Mouse (Mus musculus): ENCODE results near the gene Hsp90ab1. TPM values are rescaled to one million over a fixed set of nuclear protein-coding genes. Genes with fewer than 3 reads are reported as not detected.

Gene Hsp90ab1
- 2,210 and 2,220 TPM in 2 replicates for polyA plus RNA-seq (2016; fragmentation: Nextera tagmentation; extraction: Ambion mirVana)

DNA sequence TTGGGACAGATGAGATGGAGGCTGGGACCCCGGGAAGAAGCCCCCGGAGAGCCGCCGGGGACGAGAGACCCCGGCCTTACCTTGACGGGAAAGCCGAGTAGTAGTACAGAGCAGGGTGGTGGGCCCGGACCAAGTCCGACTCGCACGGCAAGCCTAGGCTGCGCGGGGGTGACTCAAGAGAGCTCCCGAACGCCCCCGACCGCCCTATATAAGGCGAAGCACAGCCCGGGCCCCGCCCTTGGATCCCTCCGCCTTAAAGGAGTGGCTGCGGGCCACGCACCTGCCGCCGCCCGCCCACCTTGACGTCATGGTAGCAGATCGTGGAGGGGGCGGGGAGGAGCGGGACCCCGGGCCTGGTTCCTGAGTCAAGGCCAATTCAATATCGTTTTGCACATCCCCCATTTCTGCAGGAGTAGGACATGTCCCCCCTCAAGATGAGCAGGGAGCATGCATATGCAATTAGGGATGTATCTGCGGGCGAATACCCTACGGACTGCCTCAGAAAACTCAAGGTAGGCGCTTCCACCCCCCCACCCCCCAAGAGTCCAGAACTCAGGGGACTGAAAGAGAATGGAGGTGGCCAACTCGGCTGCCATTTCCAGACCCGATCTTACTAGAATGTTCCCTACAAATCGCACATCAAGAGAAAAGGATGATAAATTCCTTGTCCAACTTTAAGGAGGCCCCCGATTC lies at the start of gene Hsp90ab1:
Hsp90ab1 (minus strand) TSS at position 185 of the 693 bp plus-strand sequence.
- H3K36me3 ChIP-seq (replicated peaks), result peaks cover 43% of the 10 kb centered on the region
- DNase-seq (ENCODE audit: extremely low spot score, low spot score), result peak; percentile 99
- H3K27me3 ChIP-seq (ENCODE audit: poor library complexity, severe bottlenecking), result no peaks in the 10 kb centered on the region
- H3K4me1 ChIP-seq, result peaks cover 56% of the 10 kb centered on the region
- peak within 1 kb of the TSS; percentile 83 for H3K4me3 ChIP-seq
- WGBS, result under 1% methylated on average over 41 of the region's 41 CpGs
- H3K9me3 ChIP-seq, result no peaks in the 10 kb centered on the region
- peak within 1 kb of the TSS; percentile 99 for H3K27ac ChIP-seq

DNA sequence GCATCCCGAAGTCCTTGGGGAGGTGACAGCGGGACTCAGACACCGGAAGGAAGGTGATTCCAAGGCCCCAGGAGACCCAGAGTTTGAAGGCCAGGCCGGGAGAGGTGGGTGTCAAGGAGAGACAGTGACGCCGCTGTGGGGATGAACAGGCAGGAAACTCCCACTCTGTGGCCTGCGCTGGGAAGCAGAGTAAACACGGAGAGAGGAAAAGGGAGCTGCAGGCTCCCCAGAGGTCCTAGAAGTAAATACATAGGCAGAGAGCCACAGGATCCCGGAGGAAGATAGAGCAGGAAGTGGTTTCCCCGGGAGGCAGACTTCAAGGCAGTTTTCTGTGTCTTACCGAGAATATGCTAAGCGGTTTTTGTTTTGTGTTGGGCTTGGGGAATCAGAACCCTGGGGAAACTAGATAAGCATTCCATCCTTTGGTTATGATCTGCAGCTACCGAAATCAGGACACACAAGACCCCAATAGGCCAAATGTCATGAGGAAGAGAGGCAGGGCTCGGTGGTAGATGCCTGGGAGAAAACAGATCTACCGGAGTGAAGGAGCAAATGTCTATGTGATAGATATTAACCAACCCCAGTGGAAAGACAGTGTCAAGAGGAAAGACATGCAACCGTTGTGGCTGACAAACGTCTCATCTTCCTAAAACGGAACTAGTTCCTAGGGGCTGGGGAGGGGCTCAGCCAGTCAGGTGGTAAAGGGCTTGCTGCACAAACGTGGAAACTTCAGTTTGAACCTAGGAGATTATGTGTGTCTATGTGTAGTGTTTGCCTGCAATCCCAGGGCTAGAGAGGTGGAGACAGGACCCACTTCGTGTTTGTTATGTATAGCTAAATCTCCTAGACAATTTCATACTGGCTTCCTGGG lies 46.5 kb upstream of the Hsp90ab1 start:
- DNase-seq (ENCODE audit: extremely low spot score, low spot score), result no peak
- Histone ChIP-seq H3K4me3 (peak overlapping the region; percentile 42), H3K9me3 (no peaks in the 10 kb centered on the region), H3K27me3 (ENCODE audit: poor library complexity, severe bottlenecking) (no peaks in the 10 kb centered on the region), H3K27ac (peak overlapping the region; percentile 83), H3K4me1 (peaks cover 21% of the 10 kb centered on the region), H3K36me3 (replicated peaks) (no peaks in the 10 kb centered on the region)
- WGBS, result 35% methylated on average over 20 of the region's 20 CpGs

DNA sequence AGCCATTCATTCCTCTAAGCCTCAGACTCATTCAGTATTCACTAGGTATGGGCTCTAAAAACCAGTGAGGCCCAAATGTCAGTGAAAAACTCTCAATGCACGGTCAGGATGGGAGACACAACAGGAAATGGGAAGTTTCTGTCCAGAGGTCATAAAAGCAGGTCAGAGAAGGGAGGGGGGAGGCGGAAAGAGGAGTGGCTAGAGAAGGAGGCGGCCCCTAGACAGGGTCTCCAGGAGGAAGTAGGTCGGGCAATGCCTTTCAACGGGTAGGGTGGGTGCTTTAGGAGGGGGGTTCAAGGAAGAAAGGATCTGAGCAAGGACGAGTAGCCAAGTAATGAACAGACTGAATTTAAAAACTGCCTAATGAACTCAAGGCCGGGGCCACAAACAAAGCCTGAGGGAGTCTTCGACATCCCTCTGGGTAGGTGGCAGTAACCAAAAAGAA lies 45.9 kb upstream of the Hsp90ab1 start:
- Histone ChIP-seq H3K9me3 (no peaks in the 10 kb centered on the region), H3K36me3 (replicated peaks) (no peaks in the 10 kb centered on the region), H3K27ac (peak overlapping the region; percentile 83), H3K4me3 (peak overlapping the region; percentile 42), H3K4me1 (peaks cover 21% of the 10 kb centered on the region), H3K27me3 (ENCODE audit: poor library complexity, severe bottlenecking) (no peaks in the 10 kb centered on the region)
- WGBS, result 9% methylated on average over 8 of the region's 8 CpGs
- peak; percentile 29 for DNase-seq (ENCODE audit: extremely low spot score, low spot score)

DNA sequence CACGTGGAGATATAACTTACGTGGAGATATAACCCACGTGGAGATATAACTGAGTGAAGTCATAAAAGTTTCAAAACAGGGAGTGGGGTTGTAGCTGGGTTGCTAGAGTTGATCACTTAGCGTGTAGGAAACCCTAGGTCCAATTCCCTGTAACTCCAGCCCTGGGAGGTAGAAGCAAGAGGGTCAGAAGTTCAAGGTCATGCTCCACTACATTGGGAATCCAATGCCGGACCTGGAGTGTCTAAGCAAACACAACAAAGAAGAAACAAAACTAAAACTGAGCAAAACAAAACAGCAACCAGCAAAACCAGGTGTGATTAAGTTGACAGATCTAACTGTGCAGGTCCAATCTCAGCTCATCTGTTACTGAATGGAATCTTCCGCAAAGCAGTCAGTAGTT lies 44.6 kb upstream of the Hsp90ab1 start:
- no peak for DNase-seq (ENCODE audit: extremely low spot score, low spot score)
- H3K27me3 ChIP-seq (ENCODE audit: poor library complexity, severe bottlenecking), result no peaks in the 10 kb centered on the region
- 93% methylated on average over 6 of the region's 6 CpGs for WGBS
- peaks cover 21% of the 10 kb centered on the region for H3K4me1 ChIP-seq
- H3K4me3 ChIP-seq, result no peak overlapping the region
- no peaks in the 10 kb centered on the region for H3K36me3 ChIP-seq (replicated peaks)
- H3K27ac ChIP-seq, result no peak overlapping the region
- no peaks in the 10 kb centered on the region for H3K9me3 ChIP-seq

DNA sequence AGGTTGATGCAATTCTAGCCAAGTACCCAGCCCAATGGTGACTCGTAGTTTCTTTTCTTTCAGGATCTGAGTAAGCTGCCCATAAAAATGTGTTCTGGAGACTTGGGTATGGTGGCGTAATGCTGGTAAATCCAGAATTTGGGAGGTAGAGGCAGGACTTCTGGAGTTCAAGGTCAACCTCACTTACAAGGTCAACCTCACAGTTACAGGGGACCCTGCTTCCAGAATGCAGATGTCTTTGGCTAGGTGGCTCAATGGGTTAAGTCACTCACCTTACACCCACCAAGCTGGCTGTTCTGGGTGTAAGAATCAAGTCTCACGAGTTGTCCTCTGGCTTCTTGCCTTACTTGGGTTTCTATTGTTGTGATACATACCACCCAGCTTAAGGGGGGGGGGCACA lies 43.6 kb upstream of the Hsp90ab1 start:
- 87% methylated on average over 3 of the region's 3 CpGs for whole genome bisulfite sequencing
- Histone ChIP-seq H3K27me3 (ENCODE audit: poor library complexity, severe bottlenecking) (no peaks in the 10 kb centered on the region), H3K9me3 (no peaks in the 10 kb centered on the region), H3K27ac (no peak overlapping the region), H3K36me3 (replicated peaks) (no peaks in the 10 kb centered on the region), H3K4me3 (no peak overlapping the region), H3K4me1 (peaks cover 27% of the 10 kb centered on the region)
- no peak for DNase-seq (ENCODE audit: extremely low spot score, low spot score)

DNA sequence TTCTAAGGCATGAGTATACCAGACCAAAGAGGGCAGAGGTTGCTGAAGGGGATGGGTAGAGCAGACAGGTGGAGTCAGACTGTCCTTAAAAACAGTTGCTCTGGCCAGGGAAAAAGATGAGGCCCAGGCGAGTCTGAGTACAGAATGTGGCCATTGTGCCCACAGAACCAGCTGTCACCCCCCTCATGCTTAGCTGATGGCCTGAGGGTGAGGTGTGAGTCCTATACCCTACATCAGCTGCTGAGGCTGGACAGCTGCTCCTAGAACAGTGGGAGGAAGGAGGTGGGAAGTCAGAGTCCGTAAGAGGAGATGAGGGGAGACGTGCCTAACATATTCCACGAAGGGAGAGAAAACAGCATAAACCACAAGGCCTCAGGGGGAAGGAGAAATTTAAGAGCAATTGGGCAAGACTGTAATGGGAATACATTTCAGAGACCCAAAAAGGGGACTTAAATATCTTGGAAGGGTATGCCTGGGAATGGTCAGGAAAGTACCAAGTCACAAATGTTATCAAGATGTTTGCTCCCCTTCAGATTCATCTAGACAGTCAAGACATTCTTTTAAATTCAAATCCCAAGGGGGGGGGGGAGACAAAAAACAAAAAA lies 43.1 kb upstream of the Hsp90ab1 start:
- peaks cover 27% of the 10 kb centered on the region for H3K4me1 ChIP-seq
- WGBS, result 67% methylated on average over 4 of the region's 4 CpGs
- H3K4me3 ChIP-seq, result no peak overlapping the region
- no peaks in the 10 kb centered on the region for H3K36me3 ChIP-seq (replicated peaks)
- no peak for DNase-seq (ENCODE audit: extremely low spot score, low spot score)
- H3K27ac ChIP-seq, result no peak overlapping the region
- no peaks in the 10 kb centered on the region for H3K9me3 ChIP-seq
- no peaks in the 10 kb centered on the region for H3K27me3 ChIP-seq (ENCODE audit: poor library complexity, severe bottlenecking)

DNA sequence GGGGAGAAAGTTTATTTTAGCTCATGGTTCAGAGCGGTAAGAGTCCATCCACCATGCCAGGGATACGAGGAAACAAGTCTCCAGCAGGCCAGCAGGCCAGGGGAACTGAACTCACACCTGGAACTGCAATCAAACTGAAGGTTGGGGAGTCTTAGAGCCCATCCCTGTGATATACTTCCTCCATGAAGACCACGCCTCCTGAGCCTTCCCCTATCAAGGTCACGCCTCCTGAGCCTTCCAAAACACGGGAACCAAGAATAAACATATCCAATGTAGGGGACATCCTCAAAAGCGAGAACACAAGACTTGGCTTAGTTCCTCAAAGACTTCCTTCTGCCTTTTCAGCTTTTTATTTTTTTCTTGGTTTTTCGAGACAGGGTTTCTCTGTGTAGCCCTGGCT lies 39.9 kb upstream of the Hsp90ab1 start:
- DNase-seq (ENCODE audit: extremely low spot score, low spot score), result no peak
- H3K27ac ChIP-seq, result no peak overlapping the region
- H3K36me3 ChIP-seq (replicated peaks), result no peaks in the 10 kb centered on the region
- no peaks in the 10 kb centered on the region for H3K9me3 ChIP-seq
- peaks cover 20% of the 10 kb centered on the region for H3K4me1 ChIP-seq
- WGBS, result 87% methylated on average over 7 of the region's 7 CpGs
- no peaks in the 10 kb centered on the region for H3K27me3 ChIP-seq (ENCODE audit: poor library complexity, severe bottlenecking)
- no peak overlapping the region for H3K4me3 ChIP-seq

DNA sequence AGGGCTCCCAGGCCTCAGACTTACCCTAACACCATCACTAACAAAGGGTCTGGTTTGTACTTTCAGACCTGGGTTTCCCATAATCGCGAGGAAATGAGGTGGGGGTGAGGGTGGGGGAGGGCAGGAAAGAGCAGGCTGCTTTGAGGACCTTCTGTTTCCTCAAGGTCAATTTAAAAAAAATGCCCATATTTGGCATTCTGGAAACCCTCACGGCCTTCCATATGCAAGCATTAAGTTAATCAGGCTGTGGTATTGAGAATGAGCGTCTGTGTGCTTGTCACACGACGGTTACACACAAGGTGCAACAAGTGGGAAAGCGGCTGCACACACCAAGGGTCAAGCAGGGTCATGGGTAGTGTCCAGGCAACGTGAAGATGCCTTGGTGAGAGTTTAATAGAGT lies 38.9 kb upstream of the Hsp90ab1 start:
- Histone ChIP-seq H3K36me3 (replicated peaks) (no peaks in the 10 kb centered on the region), H3K27me3 (ENCODE audit: poor library complexity, severe bottlenecking) (no peaks in the 10 kb centered on the region), H3K4me3 (no peak overlapping the region), H3K27ac (no peak overlapping the region), H3K9me3 (0 out of 2 replicates have a peak, but pooled peaks cover 4% of the 10 kb centered on the region), H3K4me1 (peaks cover 20% of the 10 kb centered on the region)
- DNase-seq (ENCODE audit: extremely low spot score, low spot score), result no peak
- 88% methylated on average over 8 of the region's 8 CpGs for WGBS

DNA sequence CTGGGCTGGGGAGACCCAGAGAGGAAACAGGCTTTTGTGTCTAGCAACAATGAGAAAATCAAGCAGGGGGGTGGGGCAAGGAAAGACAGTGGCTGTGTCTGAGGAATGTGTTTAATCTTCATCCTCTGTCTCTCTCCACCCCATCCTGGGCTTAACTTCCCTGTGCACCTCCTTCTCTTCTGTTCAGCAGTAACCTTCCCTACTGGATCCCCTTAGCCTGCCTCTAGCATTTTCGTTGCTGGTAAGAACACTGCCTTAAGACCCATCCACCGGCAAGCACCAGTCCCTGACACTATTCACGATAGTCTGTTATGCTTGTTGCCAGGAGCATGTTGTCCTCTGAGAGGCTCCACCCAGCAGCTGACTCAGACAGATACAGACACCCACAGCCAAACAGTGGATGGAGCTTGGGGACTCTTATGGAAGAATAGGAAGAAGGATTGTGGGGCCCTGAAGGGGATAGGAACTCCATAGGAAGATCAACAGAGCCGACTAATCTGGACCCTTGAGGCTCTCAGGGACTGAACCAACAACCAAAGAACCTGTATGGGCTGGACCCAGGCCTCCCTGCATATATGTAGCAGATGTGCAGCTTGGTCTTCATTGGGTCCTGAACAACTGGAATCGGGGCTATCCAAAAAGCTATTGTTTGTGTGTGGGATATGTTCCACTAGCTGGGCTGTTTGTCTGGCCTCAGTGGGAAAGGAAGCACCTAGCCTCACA lies 37.2 kb upstream of the Hsp90ab1 start:
- Histone ChIP-seq H3K27me3 (ENCODE audit: poor library complexity, severe bottlenecking) (no peaks in the 10 kb centered on the region), H3K9me3 (0 out of 2 replicates have a peak, but pooled peaks cover 4% of the 10 kb centered on the region), H3K36me3 (replicated peaks) (no peaks in the 10 kb centered on the region), H3K4me3 (no peak overlapping the region), H3K4me1 (peaks cover 15% of the 10 kb centered on the region), H3K27ac (peak overlapping the region; percentile 70)
- WGBS, result 32% methylated on average over 5 of the region's 5 CpGs
- no peak for DNase-seq (ENCODE audit: extremely low spot score, low spot score)

DNA sequence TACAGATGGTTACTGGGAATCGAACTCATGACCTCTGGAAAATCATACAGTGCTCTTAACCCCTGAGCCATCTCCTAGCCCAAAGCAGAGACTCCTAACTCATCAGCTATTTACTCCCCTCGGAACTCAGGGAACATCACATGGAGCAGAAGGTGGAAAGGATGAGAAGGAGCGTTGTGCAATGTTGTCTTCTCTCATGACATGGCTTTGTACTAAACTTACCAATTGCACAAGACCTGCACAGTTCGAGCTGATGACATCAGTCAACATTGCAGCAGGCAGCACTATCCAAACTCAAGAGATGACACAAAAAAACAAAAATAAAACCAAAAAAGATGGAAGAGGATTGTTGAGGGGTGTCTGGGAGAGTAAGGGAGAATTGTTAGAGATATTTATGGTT lies 35.3 kb upstream of the Hsp90ab1 start:
- no peak for DNase-seq (ENCODE audit: extremely low spot score, low spot score)
- peaks cover 4% of the 10 kb centered on the region for H3K27me3 ChIP-seq (ENCODE audit: poor library complexity, severe bottlenecking)
- 0 out of 2 replicates have a peak, but pooled peaks cover 4% of the 10 kb centered on the region for H3K9me3 ChIP-seq
- H3K4me1 ChIP-seq, result peaks cover 15% of the 10 kb centered on the region
- WGBS, result 92% methylated on average over 4 of the region's 4 CpGs
- no peaks in the 10 kb centered on the region for H3K36me3 ChIP-seq (replicated peaks)
- no peak overlapping the region for H3K4me3 ChIP-seq
- no peak overlapping the region for H3K27ac ChIP-seq

DNA sequence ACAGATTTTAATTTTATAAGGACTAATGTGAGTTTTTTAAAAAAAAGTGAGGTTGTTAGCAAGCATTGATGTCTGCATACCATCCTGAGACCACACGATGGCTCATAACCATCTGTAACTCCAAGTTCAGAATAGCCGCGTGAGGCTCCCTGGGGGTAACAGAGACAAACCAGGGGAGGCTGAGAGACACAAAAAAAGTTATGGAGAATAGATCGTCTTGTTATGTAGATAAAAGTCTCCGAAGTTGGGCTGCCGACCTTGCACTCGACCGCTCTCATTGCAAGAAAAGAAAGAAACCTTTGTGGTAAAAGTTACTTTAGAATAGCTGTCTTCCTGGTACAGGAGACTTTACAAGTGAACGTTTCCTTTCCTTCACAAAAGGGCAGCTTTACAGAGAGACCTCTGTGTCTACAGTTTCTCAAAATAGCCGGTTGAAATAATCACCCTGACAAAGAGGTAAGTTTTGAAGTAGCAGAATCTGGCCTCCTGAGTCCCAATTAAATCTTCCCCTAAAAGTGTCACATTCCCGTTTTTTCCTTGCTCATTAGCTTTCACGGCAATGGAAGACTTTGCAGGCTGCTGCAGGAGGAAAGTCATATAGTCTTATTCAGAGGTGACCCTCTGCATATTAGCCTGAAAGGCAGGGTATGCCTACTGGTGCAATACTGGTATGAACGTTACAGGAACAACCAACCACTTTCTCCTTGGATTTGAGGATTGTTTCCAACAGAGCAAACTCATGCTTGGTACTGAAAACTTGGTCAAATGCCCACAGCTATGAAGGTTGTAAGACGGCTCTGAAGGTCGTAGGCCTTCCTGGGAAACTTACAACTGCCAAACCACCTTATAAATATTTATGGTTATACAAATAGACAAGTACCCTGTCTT lies 34.2 kb upstream of the Hsp90ab1 start:
- Histone ChIP-seq H3K36me3 (replicated peaks) (no peaks in the 10 kb centered on the region), H3K27ac (no peak overlapping the region), H3K4me3 (no peak overlapping the region), H3K4me1 (peaks cover 16% of the 10 kb centered on the region), H3K9me3 (0 out of 2 replicates have a peak, but pooled peaks cover 4% of the 10 kb centered on the region), H3K27me3 (ENCODE audit: poor library complexity, severe bottlenecking) (peaks cover 15% of the 10 kb centered on the region)
- 86% methylated on average over 15 of the region's 15 CpGs for WGBS
- DNase-seq (ENCODE audit: extremely low spot score, low spot score), result no peak
